Mouse (Mus musculus): Measurements from ENCODE around the gene Tomm5. TPM values are rescaled to one million over a fixed set of nuclear protein-coding genes. Genes with fewer than 3 reads are reported as not detected.
"Not testable (repeated sequence)": the region's sequence is repeated elsewhere in the genome, so short reads cannot be mapped to it uniquely, and the experiment has no call there.

Gene Tomm5
- total RNA-seq (2015; ENCODE audit: low replicate concordance), result 9.0 and 70.4 TPM in 2 replicates
- 32.3 and 52.8 TPM in 2 replicates for total RNA-seq (2017; ENCODE audit: low replicate concordance)

DNA sequence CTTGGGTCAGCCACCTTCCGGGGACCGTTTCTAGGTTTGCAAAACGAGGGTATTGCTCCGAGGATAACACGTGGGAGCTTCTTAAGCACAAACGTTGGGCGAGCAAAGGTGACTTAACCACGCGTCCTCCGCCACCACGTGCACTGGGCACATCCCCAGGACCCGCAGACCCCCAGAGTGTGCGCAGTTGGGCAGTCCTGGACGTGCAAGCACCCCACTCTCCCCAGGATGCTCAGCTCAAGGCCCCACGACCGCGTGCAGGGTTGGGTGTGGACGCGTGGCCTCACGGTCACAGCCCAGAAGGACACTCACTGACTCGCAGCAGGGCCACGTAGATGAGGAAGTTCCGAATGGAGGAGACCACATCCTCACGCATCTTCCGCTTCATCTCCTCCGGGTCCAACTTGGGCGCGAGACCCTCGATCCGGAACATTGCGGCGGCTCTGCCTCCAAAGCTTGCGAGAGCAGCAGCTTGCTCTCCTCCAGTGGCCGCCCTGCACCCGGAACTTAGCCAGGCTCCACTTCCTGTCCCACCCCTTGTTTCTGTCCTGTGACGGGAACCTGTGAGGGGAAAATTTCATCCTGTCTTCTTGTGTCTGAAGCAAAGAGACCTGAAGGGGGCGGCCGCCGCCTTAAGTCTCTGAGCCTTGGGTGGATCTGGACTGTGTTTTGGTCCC lies at the start of gene Tomm5:
Tomm5 (minus strand) TSS at position 514 of the 677 bp plus-strand sequence.
- peak; percentile 91 for ATAC-seq (replicated peaks; ENCODE audit: low FRiP score, poor library complexity, severe bottlenecking)

DNA sequence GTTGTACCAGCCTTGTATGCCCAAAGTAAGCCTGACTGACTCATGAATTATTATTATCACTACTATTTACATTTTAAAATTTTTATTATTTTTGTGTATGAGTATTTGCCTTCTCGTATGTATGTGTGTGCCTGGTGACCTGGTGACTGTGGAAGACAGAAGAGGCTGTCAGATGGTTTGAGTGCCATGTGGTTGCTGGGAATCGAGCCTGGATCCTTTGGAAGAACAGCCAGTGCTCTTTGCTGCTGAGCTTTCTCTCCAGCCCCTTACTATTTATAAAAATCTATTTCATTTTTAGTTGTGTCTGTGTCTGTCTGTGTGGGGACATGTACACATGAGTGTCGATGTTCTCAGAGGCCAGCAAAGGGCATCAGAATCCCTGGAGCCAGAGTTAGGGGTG lies 48.5 kb upstream of the Tomm5 start:
- no peak for ATAC-seq (replicated peaks; ENCODE audit: low FRiP score, poor library complexity, severe bottlenecking)

DNA sequence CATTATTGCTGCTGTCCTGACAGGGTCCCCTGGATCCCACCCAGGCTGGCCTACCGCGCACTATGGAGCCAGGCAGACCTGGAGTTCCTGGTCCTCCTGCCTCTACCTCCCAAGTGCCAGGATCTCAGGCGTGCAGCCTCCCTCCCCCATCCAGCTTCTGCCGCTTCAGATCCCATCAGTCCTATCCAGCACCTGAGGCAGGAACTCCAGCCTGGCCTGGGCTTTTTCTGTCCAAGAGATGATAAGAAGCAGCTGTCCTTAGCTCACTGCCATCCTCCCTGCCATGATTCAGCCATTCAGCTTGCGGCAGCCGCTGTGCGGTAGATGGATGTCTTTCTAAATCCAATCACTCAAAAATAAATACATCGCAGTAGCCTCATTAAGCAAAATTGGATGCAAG lies 35.1 kb upstream of the Tomm5 start:
- no peak for ATAC-seq (replicated peaks; ENCODE audit: low FRiP score, poor library complexity, severe bottlenecking)

DNA sequence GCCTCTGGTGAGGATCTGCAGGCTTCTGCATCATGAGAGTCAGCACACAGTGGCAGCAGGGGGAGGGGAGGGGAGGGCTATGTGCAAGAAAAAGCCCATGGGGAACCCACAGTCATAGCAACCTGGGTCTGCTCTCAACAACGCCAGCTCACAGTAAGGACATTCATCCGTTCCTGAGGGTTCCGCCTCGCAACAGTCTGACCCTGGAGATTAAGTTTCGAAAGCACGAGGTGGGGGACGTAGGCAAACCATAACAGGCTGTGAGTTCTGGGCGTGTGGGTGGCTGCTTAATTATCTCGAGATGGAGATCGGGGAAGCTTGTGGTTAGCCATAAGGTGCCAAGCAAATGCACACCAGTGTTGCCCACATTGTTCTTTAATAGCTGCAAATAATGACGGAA lies 34.5 kb upstream of the Tomm5 start:
- ATAC-seq (replicated peaks; ENCODE audit: low FRiP score, poor library complexity, severe bottlenecking), result no peak

DNA sequence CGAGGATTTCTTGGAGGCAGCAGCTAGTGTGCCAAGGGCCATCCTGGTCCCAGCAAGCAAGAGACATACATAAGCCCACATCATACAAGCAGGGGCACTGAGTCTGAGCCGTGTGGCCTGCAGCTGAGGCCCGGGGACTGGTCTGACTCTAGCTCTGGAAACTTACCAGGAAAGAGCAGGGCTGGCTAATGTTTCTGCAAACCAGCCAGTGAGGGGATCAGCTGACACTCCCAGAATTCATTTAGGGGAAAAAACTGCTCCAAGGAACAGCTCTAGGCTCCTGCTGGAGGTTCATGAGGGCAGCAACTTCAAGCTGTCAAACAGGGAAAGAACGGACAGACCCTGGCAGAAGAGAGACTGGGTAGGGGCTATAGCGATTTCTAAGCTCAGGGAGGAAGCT lies 33.9 kb upstream of the Tomm5 start:
- no peak for ATAC-seq (replicated peaks; ENCODE audit: low FRiP score, poor library complexity, severe bottlenecking)

DNA sequence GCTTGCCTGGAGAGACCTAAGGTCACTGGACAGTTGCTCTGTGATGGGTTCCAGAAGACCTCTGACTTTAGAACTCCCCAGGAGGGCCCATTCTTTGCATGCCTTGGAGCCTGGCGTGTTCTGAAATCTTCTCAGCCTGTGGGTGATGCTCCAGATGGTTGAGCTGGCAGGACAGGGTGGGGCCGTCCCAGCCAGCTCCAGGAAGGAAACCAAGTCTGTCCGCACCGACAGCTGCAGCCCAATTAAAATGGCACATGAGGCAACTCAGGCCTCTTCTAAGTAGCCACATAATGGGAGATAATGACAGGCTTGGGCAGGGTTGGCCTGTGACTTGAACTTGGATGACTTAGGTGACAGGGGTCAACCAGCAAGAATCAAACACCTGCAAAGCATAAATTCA lies 29.7 kb upstream of the Tomm5 start:
- ATAC-seq (replicated peaks; ENCODE audit: low FRiP score, poor library complexity, severe bottlenecking), result no peak

DNA sequence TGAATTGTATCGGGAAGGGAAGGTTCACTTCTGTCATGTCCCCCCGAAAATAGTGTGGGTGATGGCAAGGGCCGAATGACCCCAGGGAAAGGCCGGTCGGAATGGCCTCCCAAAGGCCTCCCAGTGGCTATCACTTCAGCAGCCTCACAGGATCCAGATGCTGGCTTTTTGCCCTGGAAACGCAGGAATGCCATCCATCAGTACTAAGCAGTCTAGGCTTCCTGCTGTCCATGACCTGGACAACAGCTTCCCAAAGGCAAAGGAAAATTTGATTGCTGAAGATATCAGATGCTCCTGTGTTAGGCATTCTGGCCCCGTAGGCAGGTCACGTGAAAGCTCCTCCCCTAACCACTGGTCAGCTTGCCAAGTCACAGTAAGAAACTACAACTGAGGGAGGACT lies 26.6 kb upstream of the Tomm5 start:
- ATAC-seq (replicated peaks; ENCODE audit: low FRiP score, poor library complexity, severe bottlenecking), result no peak

DNA sequence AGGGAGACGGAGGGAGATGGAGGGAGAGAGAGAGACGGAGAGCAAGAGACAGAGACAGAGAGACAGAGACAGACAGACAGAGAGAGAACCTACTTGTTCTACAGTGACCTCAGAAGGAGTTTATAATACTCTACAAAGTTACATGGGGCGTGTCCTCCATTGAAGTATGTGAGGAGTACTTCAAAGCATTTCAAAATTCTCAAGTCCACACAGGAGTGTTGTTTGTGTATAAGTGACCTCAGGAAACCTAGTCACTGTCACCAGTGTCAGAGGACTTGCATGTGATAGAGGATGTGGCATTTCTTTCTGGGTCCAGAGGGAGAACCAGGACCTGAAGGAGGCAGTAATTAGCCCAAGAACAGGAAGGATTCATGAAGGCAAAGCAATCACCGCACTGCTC lies 23.1 kb upstream of the Tomm5 start:
- no peak for ATAC-seq (replicated peaks; ENCODE audit: low FRiP score, poor library complexity, severe bottlenecking)

DNA sequence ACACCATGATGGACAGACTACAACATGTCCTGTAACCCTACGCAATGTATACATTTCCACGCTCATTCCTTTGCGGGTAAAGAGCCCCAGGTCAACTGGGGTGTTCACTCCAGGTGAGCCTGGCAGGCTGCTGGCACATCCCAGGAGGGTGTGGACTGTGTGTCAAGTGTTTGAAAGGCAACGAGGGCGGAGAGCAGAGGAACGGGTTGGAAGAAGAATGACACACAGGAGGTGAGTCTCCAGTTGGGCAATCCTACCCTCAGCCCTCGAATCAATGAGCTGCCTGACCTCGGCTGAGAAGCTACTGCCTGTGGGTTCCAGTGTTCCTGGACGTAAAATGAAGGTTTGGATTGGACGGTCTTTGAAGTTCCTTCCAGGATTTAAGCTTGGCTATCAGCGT lies 13.4 kb upstream of the Tomm5 start:
- ATAC-seq (replicated peaks; ENCODE audit: low FRiP score, poor library complexity, severe bottlenecking), result no peak

DNA sequence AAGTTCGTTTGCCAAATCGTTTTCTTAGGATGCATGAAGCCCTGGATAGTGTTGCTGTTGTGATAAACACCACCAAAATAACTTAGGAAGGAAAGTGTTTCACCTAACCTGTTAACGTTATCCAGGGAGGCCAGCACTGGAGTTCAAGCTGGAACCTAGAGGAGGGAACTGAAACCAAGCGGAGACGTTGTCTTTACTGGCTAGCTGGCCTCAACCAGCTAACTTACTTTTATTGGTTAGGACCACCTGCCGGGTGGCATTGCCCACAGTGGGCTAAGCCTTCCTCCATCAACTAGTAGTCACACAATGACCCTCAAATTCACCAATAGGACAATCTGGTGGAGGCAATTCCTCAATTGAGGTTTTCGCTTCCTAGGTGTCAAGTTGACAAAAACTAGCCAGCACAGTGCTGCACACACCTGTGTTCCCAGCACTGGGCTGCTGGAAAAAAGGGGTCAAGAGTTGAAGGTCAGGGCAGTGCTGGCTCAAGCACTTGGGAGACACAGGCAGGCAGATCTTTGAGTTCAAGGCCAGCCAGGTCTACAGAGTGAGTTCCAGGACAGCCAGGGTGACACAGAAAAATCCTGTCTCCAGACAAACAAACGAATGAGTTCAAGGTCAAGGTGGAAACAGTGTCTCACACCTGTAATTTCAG lies 669 bp upstream of the Tomm5 start:
- ATAC-seq (replicated peaks; ENCODE audit: low FRiP score, poor library complexity, severe bottlenecking), result no peak

DNA sequence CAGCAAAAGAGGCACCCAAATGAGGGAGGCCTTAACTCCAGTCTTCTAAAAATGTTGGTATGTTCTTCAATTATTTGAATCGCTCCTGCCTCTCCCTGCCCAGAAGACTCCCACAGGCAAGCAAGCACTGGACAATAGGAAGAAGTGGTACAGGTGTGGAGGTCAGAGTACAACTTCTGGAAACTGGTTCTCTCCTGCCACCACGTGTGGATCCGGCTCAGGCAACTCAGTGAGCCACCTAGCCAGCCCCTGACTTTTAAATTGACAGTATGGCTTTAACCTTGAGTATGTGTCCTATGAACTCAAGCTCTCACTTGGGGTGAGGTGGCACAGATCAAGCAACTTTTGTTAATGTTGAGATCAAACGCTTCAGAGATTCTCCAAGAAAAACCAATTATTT lies 848 bp downstream of the Tomm5 start:
- ATAC-seq (replicated peaks; ENCODE audit: low FRiP score, poor library complexity, severe bottlenecking), result no peak

DNA sequence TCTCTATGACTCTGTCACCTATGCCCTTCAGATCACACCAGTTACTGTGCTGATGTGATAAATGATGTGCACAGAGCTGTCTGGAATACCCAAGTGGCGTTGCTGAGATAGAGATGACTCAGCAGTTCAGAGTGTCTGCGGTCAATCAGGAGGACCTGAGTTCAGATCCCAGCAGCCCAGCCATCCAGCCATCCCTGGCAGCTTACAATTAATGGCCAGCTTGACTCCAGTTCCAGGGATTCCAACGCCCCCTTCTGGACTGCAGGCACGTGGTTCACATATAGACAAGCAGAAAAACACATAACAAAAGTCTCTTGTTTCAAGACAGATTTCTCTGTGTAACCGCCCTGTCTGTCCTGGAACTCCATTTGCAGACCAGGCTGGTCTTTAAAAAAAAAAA lies 1.5 kb downstream of the Tomm5 start:
- ATAC-seq (replicated peaks; ENCODE audit: low FRiP score, poor library complexity, severe bottlenecking), result 0 out of 2 replicates have a peak, but pooled peaks have one; percentile 28

DNA sequence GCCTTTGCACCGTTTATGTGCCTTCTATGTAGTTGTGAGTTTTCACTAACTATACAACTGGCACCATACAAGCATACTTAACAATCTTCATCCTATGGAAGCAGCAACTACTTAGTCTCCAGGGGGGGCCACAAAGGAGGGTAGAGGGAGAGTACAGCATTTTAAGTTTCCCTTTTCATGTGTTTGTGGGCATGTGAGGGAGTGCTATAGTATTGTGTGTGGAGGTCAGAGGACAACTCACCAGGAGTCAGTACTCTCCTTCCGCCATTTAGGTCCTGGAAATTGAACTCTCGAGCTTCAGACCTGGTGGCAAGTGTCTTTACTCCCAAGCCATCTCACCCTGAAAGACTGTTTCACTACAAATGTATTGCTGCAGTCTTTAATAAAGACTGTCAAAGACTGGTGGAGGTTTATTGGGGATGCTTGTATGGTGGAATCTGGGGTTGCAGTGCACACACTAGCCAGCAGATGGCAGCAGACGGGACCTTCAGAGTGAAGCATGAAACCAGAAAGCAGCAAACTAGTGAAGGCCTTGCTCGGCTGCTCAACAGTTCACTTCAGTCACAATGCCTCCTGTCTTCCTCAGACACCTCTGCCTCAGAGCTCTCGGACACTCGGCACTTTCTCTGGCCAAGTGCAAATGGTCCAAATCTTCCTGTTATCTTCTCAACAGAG lies 10.6 kb downstream of the Tomm5 start:
- peak; percentile 82 for ATAC-seq (replicated peaks; ENCODE audit: low FRiP score, poor library complexity, severe bottlenecking)

DNA sequence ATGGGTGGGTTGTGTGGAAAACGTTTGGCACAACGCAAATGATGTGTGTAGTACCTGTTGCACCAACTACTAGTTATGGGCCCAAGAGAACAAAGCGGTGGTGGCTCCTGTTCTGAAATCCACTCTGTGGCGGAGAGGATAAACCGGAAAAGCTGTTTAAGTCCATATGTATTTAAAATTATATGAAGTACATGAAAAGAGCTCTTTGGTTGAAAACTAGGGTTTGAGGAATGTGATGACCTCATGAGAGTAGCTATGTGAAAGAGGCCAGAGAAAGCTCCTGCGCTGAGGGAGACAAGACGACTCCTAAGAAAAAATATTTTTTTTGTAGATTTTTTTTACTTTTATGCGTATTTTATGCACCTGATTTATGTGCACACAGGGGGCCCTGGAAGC lies 23.0 kb downstream of the Tomm5 start:
- no peak for ATAC-seq (replicated peaks; ENCODE audit: low FRiP score, poor library complexity, severe bottlenecking)

DNA sequence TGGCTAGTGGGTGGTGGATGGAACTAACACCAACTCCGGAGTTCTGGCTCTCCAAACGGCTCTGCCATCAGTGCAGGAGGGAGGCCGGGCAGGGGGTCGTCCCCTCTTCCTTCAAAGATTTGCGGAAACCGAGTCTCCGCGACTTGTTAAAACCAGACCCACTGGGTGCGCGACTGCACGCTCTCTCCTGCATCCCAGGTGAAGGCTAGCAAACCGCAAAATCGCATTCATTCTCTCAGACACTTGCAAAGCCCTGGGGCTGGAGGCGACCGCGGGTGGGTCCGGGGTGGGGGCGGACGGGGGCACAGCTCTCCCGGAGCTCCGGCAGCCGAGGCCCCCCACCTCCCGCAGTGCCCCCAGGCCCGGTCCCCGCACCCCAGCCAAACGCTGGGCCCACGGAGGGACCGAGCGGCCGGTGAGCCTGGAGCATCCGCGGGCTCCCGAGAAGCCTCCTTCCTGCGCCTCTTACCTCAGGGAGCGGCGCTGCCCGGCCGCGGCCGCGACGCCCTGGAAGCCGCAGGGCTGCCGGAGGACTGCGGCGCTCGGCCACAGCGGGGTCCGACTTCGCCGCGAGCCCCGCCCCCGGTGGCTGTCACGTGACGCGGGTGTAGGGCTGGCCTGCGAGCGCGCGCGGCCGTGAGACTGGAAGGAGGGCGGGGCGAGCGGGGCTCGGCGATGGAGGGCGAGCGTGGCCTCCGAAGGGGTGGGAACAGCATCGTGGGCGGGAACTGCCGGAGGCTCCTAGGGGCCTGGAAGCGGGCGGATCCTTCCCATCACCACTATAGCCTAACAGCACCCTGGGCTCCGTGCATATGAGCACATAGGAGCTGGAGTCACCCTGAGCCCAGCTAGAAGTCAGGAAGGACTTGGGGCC lies 23.7 kb downstream of the Tomm5 start, which contains the start of gene Fbxo10:
Fbxo10 (minus strand) TSS at position 584 of the 874 bp plus-strand sequence.
- ATAC-seq (replicated peaks; ENCODE audit: low FRiP score, poor library complexity, severe bottlenecking), result peak; percentile 97

DNA sequence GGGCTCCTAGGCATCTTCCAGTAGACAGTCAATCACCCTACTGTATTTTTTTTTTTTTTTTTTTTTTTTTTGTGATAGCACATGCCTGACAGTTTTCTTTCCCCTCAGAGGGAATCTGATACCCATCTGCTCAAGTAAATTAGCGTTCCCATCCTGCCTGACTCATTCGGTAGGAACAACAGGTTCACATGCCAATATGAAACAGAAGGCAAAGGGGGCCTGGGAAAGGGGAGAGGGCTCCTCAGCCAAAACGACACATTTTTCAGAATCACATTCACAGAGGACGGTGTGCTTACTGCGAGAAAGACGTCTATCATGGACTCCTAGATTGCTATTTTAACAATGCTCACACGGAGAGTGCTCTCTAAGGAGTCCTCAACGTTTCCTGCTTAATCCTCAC lies 24.4 kb downstream of the Tomm5 start:
- ATAC-seq (replicated peaks; ENCODE audit: low FRiP score, poor library complexity, severe bottlenecking), result no peak

DNA sequence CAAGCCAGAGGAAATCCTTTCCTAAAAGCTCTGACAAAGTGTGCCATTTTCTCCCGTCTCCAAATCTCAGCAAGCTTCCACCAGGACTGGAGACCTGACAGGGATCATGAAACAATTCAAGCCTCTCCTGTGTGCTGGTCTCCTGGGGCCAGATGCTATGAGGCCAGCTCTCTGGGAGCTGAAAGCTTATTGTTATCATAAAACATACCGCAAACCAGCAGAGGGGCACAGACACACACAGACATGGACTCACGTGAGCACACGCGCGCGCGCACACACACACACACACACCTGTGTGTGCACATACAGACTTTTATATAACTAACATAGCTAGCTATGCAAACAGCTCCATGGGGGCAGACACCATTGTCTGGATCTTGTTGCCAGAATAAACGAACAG lies 25.0 kb downstream of the Tomm5 start:
- no peak for ATAC-seq (replicated peaks; ENCODE audit: low FRiP score, poor library complexity, severe bottlenecking)

DNA sequence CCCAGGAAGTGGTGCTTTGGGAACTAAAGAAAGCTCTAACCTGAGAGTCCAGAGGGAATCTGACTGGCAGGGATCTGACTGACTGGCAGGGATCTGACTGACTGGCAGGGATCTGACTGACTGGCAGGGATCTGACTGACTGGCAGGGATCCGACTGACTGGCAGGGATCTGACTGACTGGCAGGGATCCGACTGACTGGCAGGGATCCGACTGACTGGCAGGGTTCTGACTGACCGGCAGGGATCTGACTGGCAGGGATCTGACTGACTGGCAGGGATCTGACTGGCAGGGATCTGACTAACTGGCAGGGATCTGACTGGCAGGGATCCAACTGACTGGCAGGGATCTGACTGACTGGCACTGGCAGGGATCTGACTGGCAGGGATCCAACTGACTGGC lies 26.9 kb downstream of the Tomm5 start:
- ATAC-seq (replicated peaks; ENCODE audit: low FRiP score, poor library complexity, severe bottlenecking), result not testable (repeated sequence)

DNA sequence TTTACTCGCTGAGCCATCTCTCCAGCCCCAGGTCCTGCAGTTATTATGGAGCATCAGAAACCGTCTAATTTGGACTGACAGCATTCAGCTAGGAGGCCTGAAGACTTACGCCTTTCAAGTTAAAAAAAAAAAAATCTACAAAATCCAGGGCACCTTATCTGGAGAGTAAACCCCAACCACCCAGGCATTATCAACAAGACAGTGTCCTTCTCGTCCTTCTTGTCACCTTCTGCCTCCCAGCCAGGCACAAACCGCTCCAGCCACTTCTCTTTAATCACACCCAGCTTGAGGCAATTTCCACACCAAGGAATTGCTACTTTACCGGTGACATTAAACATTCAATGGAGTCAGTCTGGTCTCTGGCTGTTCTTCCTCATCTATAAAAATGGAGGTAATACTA lies 34.4 kb downstream of the Tomm5 start:
- peak; percentile 74 for ATAC-seq (replicated peaks; ENCODE audit: low FRiP score, poor library complexity, severe bottlenecking)

Data from erythroid progenitor cell, adult 5-6 weeks (primary cell).